Mouse (Mus musculus) adrenal gland (tissue): ENCODE results near the gene Ifna13.

Experiments
- intact Hi-C: fragments of 180-260 bp; cut with DNase I; formaldehyde crosslinking; loops from one replicate; pipeline ENCODE4 v1.15.1; 2025
- long read RNA-seq, 2 experiments: library from polyadenylated mRNA; unstranded; transcript quantifications; one replicate each; pipeline ENCODE4 v2.0.0; 2020; ENCODE audit warnings: borderline replicate concordance in 1 of 2; ENCODE audit not compliant: insufficient replicate concordance in 1 of 2

The Ifna13 gene
- long read RNA-seq, experiment 1 = 0 reads
- long read RNA-seq, experiment 2 = 0 reads

GRCm38 (mm10) chr4:88644359-88644758 is at the start of gene Ifna13:
Ifna13 (minus strand) TSS chr4:88644459.
- intact Hi-C loops = no loop called here

GRCm38 (mm10) chr4:88693392-88693791 is 49.1 kb upstream of the Ifna13 start:
- intact Hi-C loops = no loop called here

- intact Hi-C loops = no loop called here
These were observed 48.3 kb upstream of the Ifna13 start for GRCm38 (mm10) chr4:88692537-88692936.

- intact Hi-C loops = no loop called here
These were observed 47.0 kb upstream of the Ifna13 start, which contains the start of gene Ifnab for GRCm38 (mm10) chr4:88691259-88691658. Ifnab (minus strand) TSS chr4:88691359.

- intact Hi-C loops = loop anchor here (5.0 kb wide), 1 partner anchor 138 kb away; no protein-coding TSS in a partner anchor
These were observed 39.6 kb upstream of the Ifna13 start, which contains the start of gene Ifna2 for GRCm38 (mm10) chr4:88683812-88684211. Ifna2 (minus strand) TSS chr4:88683912.

GRCm38 (mm10) chr4:88681353-88681752 is 37.1 kb upstream of the Ifna13 start:
- intact Hi-C loops = loop anchor here (5.0 kb wide), 1 partner anchor 141 kb away; no protein-coding TSS in a partner anchor

GRCm38 (mm10) chr4:88680362-88680761 is 36.1 kb upstream of the Ifna13 start:
- intact Hi-C loops = loop anchor here (5.0 kb wide), 1 partner anchor 142 kb away; no protein-coding TSS in a partner anchor

- intact Hi-C loops = no loop called here
These were observed 32.6 kb upstream of the Ifna13 start, which contains the start of gene Ifna16 for GRCm38 (mm10) chr4:88676824-88677223. Ifna16 (minus strand) TSS chr4:88676924.

GRCm38 (mm10) chr4:88655461-88655860 is 11.2 kb upstream of the Ifna13 start:
- intact Hi-C loops = no loop called here

- intact Hi-C loops = no loop called here
These were observed 9.4 kb upstream of the Ifna13 start for GRCm38 (mm10) chr4:88653644-88654043.

GRCm38 (mm10) chr4:88642526-88642925 is 1.7 kb downstream of the Ifna13 start:
- intact Hi-C loops = no loop called here

GRCm38 (mm10) chr4:88641077-88641831 is 3.0 kb downstream of the Ifna13 start:
- intact Hi-C loops = no loop called here

GRCm38 (mm10) chr4:88640704-88641076 is 3.6 kb downstream of the Ifna13 start:
- intact Hi-C loops = no loop called here

GRCm38 (mm10) chr4:88634311-88634710 is 9.9 kb downstream of the Ifna13 start, which contains the start of gene C87499:
C87499 (minus strand) TSS chr4:88634411.
- intact Hi-C loops = no loop called here

GRCm38 (mm10) chr4:88603276-88603675 is 41.0 kb downstream of the Ifna13 start, which contains the start of gene Ifna12:
Ifna12 (minus strand) TSS chr4:88603376.
- intact Hi-C loops = no loop called here
